Mouse (Mus musculus): ENCODE measurements around the gene Crebl2.

- TF ChIP-seq POLR2A (IDR thresholded peaks at IDR 0.05; ENCODE audit: control insufficient read depth, extremely low read depth, insufficient read depth, low read length, poor library complexity): no peak
- TF ChIP-seq CTCF (IDR thresholded peaks at IDR 0.05; ENCODE audit: borderline replicate concordance, control insufficient read depth, extremely low read depth, insufficient read depth, low read length, poor library complexity): no peak
Observed at GRCm38 (mm10) chr6:134846308-134846707, 16.4 kb downstream of the Crebl2 start.
